In genomic region chr13:112532235-112532634, GRCm38 (mm10) we compare ENCODE assay signal across 29 mouse cellular contexts.
"Had no signal": no experiment of that assay in that cellular context is flagged by ENCODE, and none has a peak within 500 bp of the region (broad histone marks: within the 10 kb centered on the region; RNA-seq: fewer than 3 reads in every experiment).

No protein-coding gene starts in this region.

- H3K27ac ChIP-seq: embryonic facial prominence, embryonic 10.5 days; embryonic facial prominence, embryonic 12.5 days; embryonic facial prominence, embryonic 13.5 days; embryonic facial prominence, embryonic 15.5 days; forebrain, embryonic 10.5 days; forebrain, embryonic 12.5 days; forebrain, embryonic 13.5 days; heart, adult 2 months had no signal

- ATAC-seq: forebrain, embryonic 13.5 days; forebrain, embryonic 14.5 days; forebrain, embryonic 16.5 days; forebrain, postnatal 0 days had no signal

- H3K4me1 ChIP-seq: embryonic facial prominence, embryonic 12.5 days; embryonic facial prominence, embryonic 15.5 days; forebrain, embryonic 10.5 days; forebrain, embryonic 12.5 days; forebrain, embryonic 13.5 days had no signal

- H3K27me3 ChIP-seq: embryonic facial prominence, embryonic 12.5 days; embryonic facial prominence, embryonic 13.5 days; embryonic facial prominence, embryonic 15.5 days; forebrain, embryonic 12.5 days; forebrain, embryonic 13.5 days; heart, embryonic 12.5 days had no signal

- H3K4me2 ChIP-seq: embryonic facial prominence, embryonic 12.5 days; embryonic facial prominence, embryonic 13.5 days; embryonic facial prominence, embryonic 15.5 days; forebrain, embryonic 12.5 days; forebrain, embryonic 13.5 days; heart, embryonic 11.5 days; heart, embryonic 12.5 days had no signal

- H3K4me3 ChIP-seq: embryonic facial prominence, embryonic 10.5 days; embryonic facial prominence, embryonic 12.5 days; embryonic facial prominence, embryonic 13.5 days; embryonic facial prominence, embryonic 15.5 days; erythroblast, embryonic 14.5 days; forebrain, embryonic 10.5 days; forebrain, embryonic 12.5 days; forebrain, embryonic 13.5 days; gastrocnemius, adult 2 months; heart, adult 2 months; heart, embryonic 12.5 days had no signal

- H3K36me3 ChIP-seq: embryonic facial prominence, embryonic 10.5 days; embryonic facial prominence, embryonic 12.5 days; embryonic facial prominence, embryonic 13.5 days; embryonic facial prominence, embryonic 15.5 days; forebrain, embryonic 10.5 days; forebrain, embryonic 12.5 days; heart, embryonic 12.5 days had no signal

- DNase-seq: cerebellum, adult 2 months; cerebellum, adult 8-10 months; cerebellum, adult 9-10 months; cerebellum, adult 9-11 months; cerebellum, postnatal 10 days; cerebellum, postnatal 14 days; cerebellum, postnatal 25 days; cerebellum, postnatal 36 days; embryo, embryonic 11 days; forebrain, postnatal 0 days; gastrocnemius, adult 2 months; gastrocnemius, postnatal 10 days; gastrocnemius, postnatal 14 days; gastrocnemius, postnatal 25 days; gastrocnemius, postnatal 36 days; heart, adult 18-20 months; heart, adult 2 months had no signal

- H3K9me3 ChIP-seq: embryonic facial prominence, embryonic 10.5 days; embryonic facial prominence, embryonic 12.5 days; embryonic facial prominence, embryonic 13.5 days; embryonic facial prominence, embryonic 15.5 days; forebrain, embryonic 10.5 days; forebrain, embryonic 12.5 days; forebrain, embryonic 13.5 days; heart, embryonic 12.5 days had no signal

- H3K9ac ChIP-seq: embryonic facial prominence, embryonic 12.5 days; embryonic facial prominence, embryonic 13.5 days; embryonic facial prominence, embryonic 15.5 days; forebrain, embryonic 12.5 days; forebrain, embryonic 13.5 days; forebrain, postnatal 0 days; heart, embryonic 12.5 days had no signal
